Mouse (Mus musculus) testis, adult 2 months (tissue): ENCODE results near the gene Raet1d.
"Not testable (repeated sequence)": the region's sequence is repeated elsewhere in the genome, so short reads cannot be mapped to it uniquely, and the experiment has no call there.

Experiments
- CTCF ChIP-seq: fragments of 200-500 bp; IDR thresholded peaks from 2 replicates; pipeline ENCODE4 v1.5.1; 2012; ENCODE audit warnings: low read depth, mild to moderate bottlenecking, inconsistent platforms, low read length, moderate library complexity; ENCODE audit not compliant: control insufficient read depth, insufficient read depth, insufficient replicate concordance
- POLR2A ChIP-seq: fragments of 200-500 bp; IDR thresholded peaks from 2 replicates; pipeline ENCODE4 v1.6.1; 2012; ENCODE audit warnings: low read depth, mild to moderate bottlenecking, inconsistent platforms, low read length, moderate library complexity; ENCODE audit not compliant: control insufficient read depth

DNA sequence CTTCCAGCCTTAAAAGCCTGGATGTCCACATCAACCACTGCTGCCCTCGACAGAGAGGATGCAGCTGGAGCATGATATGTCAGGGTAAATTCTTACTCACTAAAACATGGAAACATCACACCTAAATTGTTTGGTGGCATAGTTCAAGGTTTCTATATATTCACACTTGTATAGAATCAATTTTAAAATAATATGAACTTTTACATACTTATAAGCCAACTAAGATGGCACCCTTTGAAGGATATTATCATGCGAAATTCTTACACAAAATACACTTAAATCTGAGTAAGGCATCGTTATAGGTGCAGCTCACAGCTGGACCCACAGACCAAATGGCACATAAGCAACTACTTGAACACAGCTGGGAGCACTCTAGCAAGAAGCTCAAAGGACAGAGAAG is at the start of gene Raet1d:
- TF ChIP-seq CTCF, POLR2A: not testable (repeated sequence)
